Mouse (Mus musculus) left cerebral cortex, postnatal 4 days (tissue): ENCODE measurements around the gene Vmn2r101. TPM values are rescaled to one million over a fixed set of nuclear protein-coding genes. Genes with fewer than 3 reads are reported as not detected.

Experiments used
- DNase-seq: peaks from one replicate; pipeline ENCODE4 v3.0.0-alpha.2; 2022
- intact Hi-C: fragments of 180-260 bp; cut with DNase I; formaldehyde crosslinking; loops from one replicate; pipeline ENCODE4 v1.15.1; 2025
- total RNA-seq, 2 experiments: library from RNA; stranded (reverse); gene quantifications; 2 replicates each; pipeline ENCODE4 v1.2.3; 2021

Vmn2r101 gene
- not detected for total RNA-seq

DNA sequence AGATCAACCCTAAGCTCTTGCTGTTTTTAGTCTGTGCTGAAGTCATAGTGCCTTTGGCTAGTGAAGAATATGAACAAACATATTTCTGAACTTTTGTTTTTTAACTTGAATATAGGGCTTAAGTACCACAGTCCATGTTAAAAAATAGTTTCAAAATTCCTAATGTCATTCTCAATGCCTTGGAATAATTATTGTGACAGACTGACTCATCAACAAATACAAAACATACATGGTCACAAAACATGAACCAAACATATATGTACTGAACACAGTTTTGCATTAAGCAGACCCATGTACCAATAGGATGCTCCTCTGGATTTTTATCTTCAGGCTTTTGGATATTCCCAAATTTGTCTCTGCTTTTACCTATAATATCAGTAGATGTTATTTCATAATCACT, at the start of gene Vmn2r101:
TSS of gene Vmn2r101 (plus strand) at position 301 of the 400 bp plus-strand sequence.
- no peak for DNase-seq
- intact Hi-C loops: no loop called here

DNA sequence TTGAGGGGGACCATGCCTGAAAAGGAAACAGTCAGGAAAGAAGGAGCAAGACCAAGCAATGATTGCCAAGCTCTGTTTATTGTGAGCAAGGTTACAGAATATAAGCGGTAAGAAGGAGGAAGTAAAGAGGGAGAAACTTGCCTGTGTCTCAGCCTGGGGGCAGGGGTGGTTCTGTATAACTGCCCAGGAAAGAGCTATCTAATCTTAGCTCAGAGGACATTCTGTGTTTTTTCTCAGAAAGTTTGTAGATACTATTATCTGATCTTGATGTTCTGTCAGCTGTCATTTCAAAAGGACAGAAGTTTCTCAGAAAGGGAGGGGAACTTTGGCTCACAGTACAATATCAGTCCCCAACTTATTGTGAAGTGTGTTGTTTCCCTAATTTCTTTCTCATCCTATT, 52.3 kb downstream of the Vmn2r101 start:
- DNase-seq: no peak
- intact Hi-C loops: no loop called here

DNA sequence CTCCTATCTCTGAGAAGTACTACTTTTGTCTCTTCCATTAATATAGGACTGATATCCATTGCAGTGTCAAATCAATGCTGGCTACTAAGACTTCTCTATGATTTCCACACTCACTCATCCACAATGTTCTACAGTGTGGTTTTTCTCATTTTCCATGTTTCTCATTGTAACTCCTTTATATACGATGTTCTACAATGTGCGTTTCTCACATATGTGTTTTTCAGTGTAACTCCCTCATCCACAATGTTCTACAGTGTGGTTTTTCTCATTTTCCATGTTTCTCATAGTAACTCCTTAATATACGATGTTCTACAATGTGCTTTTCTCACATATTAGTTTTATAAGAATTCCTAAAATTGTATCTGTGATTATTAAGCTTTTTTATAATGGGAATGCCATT, 81.4 kb downstream of the Vmn2r101 start:
- intact Hi-C loops: no loop called here
- DNase-seq: no peak

DNA sequence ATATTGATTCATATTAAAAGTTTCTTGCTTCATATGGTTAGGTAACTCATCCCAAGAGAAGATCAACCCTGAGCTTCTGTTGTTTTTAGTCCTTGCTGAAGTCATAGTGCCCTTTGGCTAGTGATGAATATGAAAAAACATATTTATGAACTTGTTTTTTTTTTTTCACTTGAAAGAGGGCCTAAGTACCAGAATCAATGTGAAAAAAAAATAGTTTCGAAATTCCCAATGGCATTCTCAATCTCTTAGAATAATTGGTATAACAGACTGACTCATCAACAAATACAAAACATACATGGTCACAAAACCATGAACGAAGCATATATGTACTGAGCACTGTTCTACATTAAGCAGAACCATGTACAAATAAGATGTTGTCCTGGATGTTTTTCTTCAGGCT, 83.0 kb downstream of the Vmn2r101 start, which contains the start of gene Vmn2r102:
TSS of gene Vmn2r102 (plus strand) at position 301 of the 400 bp plus-strand sequence.
- intact Hi-C loops: no loop called here
- DNase-seq: no peak

Other genes starting within 250 kb of the Vmn2r101 start
- not detected for gene Vmn2r99, start 215.3 kb upstream of the Vmn2r101 start, total RNA-seq
- gene Vmn2r100, start 72.5 kb upstream of the Vmn2r101 start, total RNA-seq: not detected
- not detected for gene Vmn2r102, start 83.1 kb downstream of the Vmn2r101 start, total RNA-seq
- not detected for gene Vmn2r103, start 196.1 kb downstream of the Vmn2r101 start, total RNA-seq